Mouse (Mus musculus) spleen, postnatal 14 days (tissue): ENCODE data around the gene Enpep.

Source experiments
- DNase-seq, 2 experiments: peaks; one replicate each; pipeline ENCODE4 v3.0.0; 2021 to 2022; ENCODE audit warnings: low spot score in 2 of 2

The Enpep gene

DNA sequence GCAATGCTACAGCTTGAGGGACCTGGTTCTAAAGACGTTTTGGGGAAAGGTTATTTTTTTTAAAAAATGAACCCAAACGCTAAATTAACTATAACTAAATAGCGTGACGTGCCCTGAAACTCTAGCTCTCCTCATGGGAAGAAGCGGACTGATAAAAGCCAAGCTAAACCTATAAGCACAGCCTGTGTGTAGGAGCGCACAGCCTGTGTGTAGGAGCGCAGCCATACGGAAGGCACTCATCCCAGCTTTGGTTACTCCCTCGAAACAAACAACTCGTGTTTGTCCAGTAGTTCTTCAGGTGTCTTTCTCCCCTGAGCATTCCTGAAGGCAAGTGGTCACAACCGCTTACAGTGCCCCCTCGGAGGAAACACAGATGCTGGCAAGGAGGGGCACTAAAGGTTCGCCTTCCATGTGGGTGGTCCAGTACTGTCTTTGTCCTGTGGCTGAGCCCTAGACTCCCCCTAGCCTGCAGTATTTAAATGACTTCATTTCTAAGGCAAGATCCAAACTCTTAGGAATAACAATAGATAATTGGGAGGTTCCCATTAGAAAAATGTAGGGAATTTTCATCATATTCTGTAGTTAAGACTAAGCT is 93.8 kb downstream of the Enpep start:
- DNase-seq: no peak

DNA sequence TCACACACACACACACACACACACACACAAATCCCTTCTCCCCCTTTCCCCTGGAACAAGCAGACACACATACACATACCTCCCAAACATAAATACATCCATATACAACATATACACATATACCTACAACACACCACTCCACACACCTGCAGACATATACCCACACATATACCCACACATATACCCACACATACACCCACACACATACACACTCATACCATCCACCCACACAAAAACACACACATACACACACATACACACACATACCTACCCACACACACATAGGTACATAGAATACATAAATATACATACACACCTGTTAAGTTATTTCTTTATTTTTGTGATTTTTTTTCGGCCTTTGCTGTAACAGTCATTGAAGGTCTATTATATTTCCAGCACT is 94.5 kb downstream of the Enpep start:
- DNase-seq: no peak

GRCm38 (mm10) chr3:129227331-129227730 is 105.2 kb downstream of the Enpep start:
- no peak for DNase-seq

- no peak for DNase-seq
Measured at GRCm38 (mm10) chr3:129226681-129227080, 105.8 kb downstream of the Enpep start.

DNA sequence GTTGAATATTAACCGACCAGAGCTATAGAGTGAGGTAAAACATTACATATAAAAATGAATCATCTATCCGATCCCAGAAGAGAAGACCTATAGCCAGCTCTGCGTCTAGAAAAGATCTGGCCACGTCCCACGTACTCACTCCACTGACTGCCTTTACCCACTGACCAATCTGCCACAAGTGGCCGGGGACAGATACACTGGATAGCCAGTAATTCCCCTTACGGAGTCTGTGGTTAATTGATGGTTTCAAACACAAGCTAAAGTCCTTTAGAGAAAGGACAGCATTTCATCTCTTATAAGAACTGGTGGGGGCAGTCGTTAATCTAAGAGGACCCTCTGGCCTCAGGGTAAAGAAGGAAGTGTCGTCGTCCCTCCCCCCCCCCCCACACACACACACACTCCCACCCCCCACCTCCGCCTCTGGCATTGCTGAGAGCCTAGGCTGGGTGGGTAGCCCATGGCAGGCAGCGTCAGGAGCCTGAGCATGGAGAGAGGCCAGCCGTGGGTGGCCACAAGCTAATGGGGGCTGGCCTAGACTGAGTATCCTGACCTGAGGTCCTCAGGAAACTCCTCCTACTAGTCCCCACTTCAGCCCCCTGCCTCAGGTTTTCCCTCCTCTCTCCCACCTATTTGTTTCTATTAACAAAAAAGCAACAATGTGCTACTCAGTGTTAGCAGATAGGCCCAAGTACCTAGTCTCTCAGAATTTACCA is 106.8 kb downstream of the Enpep start:
- no peak for DNase-seq

DNA sequence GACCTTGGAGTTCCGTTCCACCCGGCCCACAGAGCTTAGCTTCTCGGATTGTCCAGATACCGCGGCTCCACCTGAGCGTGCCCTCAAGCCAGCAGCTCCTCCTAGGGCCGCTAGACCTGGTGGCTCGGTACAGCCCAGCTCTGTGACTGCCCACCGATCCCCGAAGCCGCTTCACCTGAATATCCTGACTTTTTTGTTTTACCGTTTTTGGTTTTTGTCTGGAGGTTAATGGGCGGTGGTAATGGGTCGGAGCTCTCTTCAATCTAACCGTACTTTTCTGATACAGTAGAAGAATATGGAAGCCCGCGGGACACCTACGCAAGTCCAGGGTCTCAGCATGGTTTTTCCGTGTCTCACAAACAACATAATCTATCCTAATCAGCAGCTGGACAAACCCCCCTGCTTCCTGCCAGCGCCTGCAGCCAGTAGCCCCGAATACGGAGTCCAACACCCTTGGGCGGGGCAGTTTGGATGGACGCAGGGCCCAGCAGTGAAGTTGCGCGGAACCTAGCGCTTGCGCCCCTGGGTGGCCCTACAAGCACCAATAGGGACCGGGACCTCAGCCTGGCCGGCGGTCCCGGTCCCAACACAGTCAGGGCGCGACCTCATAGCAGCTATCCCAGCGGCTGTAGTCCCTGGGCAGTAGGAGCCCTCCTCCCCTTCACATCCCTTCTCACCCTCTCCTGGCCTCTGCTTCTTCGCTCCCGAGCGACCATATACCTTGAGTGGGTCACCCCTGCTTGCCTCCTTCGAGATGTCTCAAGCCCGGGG is 107.5 kb downstream of the Enpep start:
- DNase-seq: no peak

GRCm38 (mm10) chr3:129223964-129224805 is 108.3 kb downstream of the Enpep start:
- no peak for DNase-seq

DNA sequence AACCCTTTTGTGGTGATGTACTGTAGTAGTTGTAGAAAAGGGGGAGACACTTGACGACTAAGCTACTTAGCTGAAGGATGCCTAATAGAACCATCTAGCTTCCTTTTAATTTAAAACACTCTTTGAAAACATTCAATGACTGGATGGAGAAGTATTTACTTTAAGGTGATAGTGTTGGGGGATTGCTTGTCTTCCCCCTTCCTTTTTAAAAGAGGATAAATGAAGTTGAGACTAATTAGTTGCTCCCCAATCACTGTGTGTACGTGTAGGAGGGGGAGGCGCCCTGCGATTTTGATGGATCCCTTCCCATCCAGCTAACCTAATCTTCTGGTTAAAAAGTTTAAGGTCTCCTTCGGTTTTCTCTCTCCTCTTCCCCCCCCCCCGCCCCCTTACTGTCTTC is 109.1 kb downstream of the Enpep start:
- no peak for DNase-seq

DNA sequence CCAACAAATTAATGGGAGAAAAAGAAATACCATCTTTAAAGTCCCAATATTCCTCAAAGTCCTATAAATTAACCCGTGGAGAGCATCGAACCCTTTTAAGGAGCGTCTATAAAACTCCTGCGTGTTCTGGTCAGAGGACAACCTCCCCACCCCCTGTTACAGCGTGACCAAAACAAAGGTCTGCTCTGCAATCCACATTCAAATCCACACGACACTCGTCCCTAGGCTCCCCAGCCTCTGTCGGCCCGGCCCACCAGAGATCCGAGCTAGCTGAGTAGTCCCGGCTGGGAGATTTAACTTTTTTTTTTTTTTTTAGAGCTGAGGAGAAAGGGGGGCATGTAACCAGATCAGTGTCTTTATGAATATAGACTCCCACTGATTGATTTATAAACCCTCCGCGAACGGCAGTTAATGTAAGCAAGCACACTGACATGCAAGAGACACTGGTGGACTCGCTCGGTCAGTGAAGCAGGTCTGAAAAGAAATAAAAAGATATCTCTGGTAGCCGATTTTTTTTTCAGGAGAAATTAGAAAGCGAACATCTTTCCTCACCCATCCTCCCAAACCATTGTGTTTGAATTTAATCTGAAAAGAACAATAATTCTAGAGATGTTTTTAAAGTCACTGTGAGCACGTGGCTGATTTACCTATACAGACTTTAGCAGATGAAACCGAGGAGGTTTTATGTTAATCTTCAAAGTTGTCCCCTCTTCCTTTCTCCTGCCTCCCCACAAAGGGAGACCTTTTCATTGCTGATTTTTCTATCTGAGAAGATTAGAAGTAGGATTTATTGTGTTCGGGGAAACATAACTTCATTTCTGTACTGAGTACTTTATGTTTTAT is 109.9 kb downstream of the Enpep start:
- no peak for DNase-seq

GRCm38 (mm10) chr3:129221380-129222260 is 110.9 kb downstream of the Enpep start:
- no peak for DNase-seq

GRCm38 (mm10) chr3:129220681-129221379 is 111.7 kb downstream of the Enpep start:
- DNase-seq: no peak

- DNase-seq: no peak
Measured at GRCm38 (mm10) chr3:129220086-129220670, 112.3 kb downstream of the Enpep start.
